Mouse (Mus musculus) bone marrow, adult 2 months (tissue): ENCODE measurements around the gene Sh3rf1.

Experiments
- CTCF ChIP-seq: fragments of 200-500 bp; IDR thresholded peaks from 2 replicates; pipeline ENCODE4 v1.5.1; 2011; ENCODE audit warnings: low read length, control low read depth; ENCODE audit not compliant: control insufficient read depth, insufficient read depth
- POLR2A ChIP-seq: fragments of 200-500 bp; IDR thresholded peaks from 2 replicates; pipeline ENCODE4 v1.6.1; 2011; ENCODE audit warnings: low read depth, mild to moderate bottlenecking, control low read depth, low read length, borderline replicate concordance; ENCODE audit not compliant: control insufficient read depth

DNA sequence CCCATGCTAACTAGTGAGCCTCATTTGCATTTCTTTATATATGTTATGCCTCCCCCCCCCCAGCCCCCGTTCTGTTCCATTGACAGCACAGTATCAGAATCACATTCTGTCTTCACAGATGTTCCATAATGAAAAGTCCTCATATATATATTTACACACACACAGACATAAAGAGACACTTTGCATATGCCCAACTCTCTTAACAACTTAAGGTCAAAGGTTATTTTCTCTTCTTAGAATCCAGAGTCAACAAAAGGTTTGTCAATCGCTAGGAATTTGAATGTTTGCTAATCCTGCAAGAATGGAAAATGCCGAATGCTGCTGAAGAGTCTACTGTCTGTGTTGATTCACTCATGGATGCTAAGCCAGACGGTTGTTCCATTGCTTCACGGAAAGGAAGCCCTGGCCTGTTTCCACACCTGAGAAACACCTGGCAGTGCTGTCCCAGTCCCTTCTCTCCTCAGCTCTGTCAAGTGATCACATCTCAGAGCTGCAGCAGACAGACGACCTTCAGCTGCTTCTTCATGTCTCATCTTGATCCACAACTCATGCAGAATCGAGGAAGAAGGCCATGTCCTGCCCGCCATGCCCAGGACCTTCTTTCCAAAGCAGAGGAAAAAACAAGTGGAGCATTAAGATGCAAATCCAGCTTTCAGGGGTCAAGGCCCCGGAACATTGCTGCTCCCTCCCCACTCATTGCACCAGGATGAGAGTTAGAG is 213.1 kb downstream of the Sh3rf1 start:
- no peak for TF ChIP-seq CTCF
- no peak for TF ChIP-seq POLR2A
